Mouse (Mus musculus) kidney, adult 9 months (tissue): ENCODE data around the gene Iqsec1.

Experiments
- DNase-seq: peaks from one replicate; pipeline ENCODE4 v3.0.0; 2022

Iqsec1 gene

DNA sequence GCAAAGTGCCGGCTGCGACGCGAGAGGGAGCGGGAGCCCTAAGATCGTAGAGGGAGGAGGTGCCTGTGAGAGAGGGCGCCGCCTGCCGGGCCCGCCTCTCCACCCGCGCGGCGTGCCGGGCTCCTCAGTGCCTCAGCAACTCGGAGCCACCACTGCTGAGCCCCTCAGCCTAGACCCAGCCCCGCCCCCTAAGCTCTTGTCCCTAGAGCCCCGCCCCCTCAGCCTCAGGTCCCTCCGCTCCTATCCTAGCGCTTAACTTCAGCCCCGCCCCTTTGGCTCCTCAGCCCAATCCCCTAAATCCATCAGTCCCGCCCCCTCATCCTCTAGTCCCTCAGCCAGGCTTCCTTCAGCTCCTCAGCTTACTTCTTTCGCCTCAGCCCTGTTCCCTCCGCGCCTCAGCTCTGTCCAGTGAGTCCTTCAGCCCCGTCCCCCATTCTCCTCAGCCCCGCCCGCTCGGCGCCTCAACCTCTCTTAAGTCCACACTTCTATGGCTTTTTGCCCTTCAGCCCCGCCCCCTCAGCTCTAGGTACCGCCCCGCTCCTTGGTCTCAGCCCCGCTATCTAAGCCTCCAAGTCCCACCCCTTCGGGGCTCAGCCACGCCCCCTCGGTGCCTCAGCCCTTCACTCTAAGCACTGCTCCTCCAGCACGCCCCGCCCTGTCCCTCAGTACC is at the start of gene Iqsec1:
Gene Iqsec1, minus strand, starts transcription at position 38 of the 670 bp plus-strand sequence.
- peak; percentile 77 for DNase-seq

- DNase-seq, result no peak
Observed at GRCm38 (mm10) chr6:91028256-91028655, 39.8 kb upstream of the Iqsec1 start.

GRCm38 (mm10) chr6:91020810-91021209 is 32.3 kb upstream of the Iqsec1 start:
- DNase-seq, result peak; percentile 26

DNA sequence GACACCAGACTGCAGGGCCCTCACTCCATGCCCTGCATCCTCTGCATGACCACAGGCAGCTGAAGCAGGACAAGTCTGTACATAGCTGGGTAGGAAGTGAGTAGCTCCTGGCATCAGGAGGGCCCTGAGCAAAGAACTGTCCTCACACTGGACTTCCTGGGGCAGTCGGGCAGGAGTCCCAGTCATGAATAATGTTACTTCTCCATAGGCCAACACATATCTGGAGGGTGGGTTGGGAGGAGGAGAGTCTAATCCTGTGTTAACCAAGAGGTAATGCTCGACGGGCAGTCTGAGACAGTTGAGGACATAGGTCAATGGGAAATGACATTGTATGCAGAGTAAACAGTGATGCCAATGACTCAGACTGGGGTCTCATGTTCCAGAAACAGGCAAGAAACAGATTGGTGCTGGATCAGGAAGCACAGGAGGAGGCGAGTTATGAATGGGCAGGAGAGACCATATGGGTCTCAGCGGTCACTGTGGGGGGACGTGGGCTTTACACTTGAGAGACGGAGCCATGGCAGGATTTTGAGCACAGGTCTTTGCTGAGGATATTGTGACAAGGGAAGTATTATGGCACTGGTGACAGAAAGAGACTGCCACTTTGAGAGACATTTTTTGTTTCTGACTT is 28.2 kb upstream of the Iqsec1 start:
- no peak for DNase-seq

- peak; percentile 5 for DNase-seq
Observed at GRCm38 (mm10) chr6:91014198-91014958, 25.9 kb upstream of the Iqsec1 start.

DNA sequence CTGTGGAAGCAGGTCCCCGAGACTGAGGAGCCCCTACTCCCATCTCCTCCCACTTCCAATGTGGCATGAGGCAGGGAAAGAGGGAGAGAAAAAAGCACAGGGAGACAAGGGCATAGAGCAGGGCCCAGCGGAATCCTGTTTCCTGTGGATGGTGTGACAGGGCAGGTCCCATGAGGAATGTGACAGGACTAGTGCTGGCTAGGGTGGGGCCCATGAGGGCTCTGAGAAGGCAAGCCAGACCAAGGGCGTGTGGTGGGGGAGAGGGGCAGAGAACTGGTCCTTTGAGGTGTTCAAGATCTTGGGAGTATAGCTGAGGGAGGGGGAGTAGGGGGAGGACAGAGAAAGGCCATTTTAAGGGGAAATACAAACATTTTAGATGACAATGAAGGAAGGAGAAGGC is 24.0 kb upstream of the Iqsec1 start:
- DNase-seq, result no peak

- DNase-seq, result no peak
Observed at GRCm38 (mm10) chr6:91011568-91011967, 23.1 kb upstream of the Iqsec1 start.

DNA sequence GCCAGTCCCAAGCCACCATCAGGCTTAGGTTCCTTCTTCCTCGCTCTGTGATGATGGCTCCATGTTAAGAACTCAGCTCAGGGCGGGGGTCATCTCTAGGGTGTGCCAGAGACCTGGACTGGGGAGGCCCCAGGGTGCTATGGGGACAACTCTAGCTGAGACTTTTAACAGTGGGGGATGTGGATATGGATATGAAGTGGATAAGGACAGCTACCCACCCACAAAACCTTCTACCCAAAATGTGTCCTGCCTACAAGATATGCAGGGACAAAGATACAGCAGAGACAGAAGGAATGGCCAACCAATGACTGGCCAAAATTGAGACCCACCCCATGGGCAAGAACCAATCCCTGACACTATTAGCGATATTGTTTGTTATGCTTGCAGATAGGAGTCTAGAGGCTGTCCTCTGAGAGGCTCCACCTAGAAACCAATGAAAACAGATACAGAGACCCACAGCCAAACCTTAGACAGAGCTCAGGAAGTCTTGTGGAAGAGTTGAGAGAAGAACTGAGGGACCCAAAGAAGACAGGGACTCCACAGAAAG is 19.9 kb upstream of the Iqsec1 start:
- DNase-seq, result no peak

DNA sequence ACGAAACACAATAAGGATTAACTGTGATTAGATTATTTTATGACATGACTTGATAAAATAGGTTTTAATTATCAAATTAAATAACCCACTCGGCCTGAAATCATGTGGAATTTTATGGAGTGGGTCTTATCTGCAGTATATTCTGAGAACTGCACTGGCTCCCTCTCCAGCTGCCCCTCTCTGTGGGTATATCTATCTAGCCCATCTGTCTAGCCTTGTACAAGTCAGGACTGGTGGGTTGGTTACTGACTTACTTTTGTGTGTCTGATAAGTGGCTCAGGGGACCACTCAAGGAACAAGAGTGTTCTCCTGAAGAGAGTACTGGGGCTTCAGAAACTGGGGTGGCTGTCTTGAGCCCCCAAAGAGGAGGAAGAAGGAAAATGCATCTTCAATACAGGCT is 18.7 kb upstream of the Iqsec1 start:
- no peak for DNase-seq

DNA sequence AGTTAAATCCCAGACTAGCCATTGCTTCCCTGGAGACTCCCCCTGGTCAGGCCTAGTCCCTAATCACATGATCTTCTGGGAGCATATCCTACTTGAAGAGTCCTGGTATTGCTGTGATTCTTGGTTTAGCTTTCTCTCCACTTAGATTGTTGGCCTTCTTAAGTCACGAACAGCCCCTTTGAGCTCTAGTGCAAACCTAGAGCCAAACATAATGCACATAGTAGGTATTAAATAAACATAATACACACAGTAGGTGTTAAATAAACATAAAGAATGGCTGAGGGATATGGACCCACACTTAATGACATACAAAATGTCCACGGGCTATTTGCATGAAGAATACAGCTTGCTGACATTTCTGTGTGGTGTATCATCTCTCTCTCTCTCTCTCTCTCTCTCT is 15.7 kb upstream of the Iqsec1 start:
- no peak for DNase-seq

GRCm38 (mm10) chr6:91003310-91003995 is 15.0 kb upstream of the Iqsec1 start:
- no peak for DNase-seq

DNA sequence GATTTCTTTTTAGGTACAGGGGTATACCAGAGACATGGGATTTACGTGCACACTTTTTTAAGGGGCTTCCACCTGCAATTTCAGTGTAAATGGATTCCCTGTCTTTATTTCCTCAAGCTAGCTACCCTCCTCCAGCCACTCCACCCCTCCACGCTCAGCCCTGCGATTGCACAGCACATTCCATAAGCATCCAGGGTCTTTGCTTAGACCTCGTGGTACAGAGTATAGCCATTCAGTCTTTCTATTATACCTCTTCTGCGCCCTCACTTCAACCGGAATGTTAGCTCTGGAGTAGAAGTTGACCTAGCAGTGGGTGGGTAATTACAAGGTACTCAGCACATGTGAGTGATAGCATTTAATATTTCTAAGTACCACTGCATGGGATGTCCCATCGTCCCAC is 13.1 kb upstream of the Iqsec1 start:
- no peak for DNase-seq

- DNase-seq, result no peak
Observed at GRCm38 (mm10) chr6:91000819-91001525, 12.5 kb upstream of the Iqsec1 start.

- no peak for DNase-seq
Observed at GRCm38 (mm10) chr6:90999176-90999575, 10.7 kb upstream of the Iqsec1 start.

DNA sequence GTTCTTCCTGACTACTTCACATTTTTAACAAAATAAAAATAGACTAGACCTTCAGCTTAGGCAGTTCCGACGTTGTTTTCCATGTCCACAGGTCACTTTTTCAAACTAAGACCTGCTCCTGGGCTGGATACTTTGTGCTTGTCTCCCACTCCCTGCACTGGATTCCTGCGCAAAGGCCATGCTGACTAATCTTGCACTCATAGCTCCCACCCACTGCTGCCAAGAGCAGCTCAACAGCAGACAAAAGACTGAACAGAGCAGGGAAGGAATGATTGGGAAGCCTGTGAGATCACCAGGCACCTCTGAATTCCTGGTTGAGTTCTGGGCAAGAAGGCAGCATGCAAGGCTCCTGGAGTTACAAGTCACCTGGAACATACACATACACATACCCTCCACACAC is 8.5 kb upstream of the Iqsec1 start:
- no peak for DNase-seq

- DNase-seq, result no peak
Observed at GRCm38 (mm10) chr6:90996181-90996580, 7.7 kb upstream of the Iqsec1 start.

- no peak for DNase-seq
Observed at GRCm38 (mm10) chr6:90988299-90988625, 223 bp downstream of the Iqsec1 start.

GRCm38 (mm10) chr6:90987561-90988298 is 755 bp downstream of the Iqsec1 start:
- DNase-seq, result no peak

DNA sequence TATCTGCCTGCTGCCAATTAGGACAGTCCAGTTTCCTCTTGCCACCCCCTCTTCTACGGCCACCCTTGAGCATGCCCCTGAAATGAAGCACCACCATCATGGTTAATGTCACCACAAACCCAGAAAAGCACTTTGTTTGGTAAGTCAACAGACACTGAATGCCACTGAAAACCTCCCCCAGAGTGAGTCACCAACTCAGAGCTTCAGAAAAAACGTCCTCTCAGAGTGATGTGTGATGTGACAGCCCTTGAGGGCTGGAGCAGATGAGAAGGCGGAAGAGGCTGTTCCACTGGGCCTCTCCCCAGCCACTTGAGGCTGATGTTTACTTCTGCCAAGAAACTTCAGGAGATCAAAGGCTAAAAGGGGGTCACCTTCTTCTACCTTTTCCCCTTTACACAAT is 4.4 kb downstream of the Iqsec1 start:
- no peak for DNase-seq

DNA sequence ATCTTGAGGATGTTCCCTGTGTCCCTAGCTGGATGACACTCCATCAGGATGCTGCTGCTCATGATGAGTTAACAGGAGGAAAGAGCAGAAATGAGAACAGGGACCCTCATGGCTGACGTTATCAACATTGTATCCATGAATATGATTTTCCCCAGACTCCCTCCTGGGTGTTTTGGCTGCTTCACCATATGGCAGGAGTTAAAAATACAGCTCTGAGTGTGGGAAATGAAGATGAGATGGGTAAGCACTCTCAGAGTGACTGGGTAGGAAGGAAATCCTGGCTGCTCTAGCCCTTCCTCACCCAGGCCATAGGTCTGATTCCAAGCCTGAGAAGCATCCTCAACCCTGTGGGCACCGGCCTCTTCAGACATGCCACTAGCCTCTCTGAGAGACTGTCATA is 14.2 kb downstream of the Iqsec1 start:
- DNase-seq, result no peak

GRCm38 (mm10) chr6:90969341-90969871 is 19.1 kb downstream of the Iqsec1 start:
- no peak for DNase-seq

- DNase-seq, result no peak
Observed at GRCm38 (mm10) chr6:90953349-90953748, 35.1 kb downstream of the Iqsec1 start.
